Mouse (Mus musculus): Measurements from ENCODE around the gene 4930455H04Rik.

The 4930455H04Rik gene

DNA sequence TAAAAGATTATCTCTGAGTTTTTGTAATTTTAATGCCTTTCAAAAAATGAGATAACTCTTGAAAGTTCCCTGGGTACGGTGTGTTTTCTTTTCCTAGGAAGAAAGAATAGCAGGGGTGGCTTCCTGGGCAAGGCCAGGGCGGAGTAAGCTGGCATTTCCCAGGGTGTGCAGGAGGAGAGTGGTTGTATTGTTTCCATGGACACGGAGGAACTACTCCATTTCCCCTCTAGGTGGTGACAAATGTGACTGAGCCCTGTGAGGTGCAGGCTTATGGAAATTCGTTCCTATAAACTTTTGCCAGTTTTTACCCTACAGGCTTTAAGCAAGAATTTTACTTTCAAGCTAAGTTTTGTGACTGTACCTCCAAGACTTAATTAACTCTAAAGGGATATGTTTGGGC is 1.8 kb upstream of the 4930455H04Rik start:
- in situ Hi-C loops (cut with MboI; ENCODE audit: low sequenced_read_pairs): no loop called here

DNA sequence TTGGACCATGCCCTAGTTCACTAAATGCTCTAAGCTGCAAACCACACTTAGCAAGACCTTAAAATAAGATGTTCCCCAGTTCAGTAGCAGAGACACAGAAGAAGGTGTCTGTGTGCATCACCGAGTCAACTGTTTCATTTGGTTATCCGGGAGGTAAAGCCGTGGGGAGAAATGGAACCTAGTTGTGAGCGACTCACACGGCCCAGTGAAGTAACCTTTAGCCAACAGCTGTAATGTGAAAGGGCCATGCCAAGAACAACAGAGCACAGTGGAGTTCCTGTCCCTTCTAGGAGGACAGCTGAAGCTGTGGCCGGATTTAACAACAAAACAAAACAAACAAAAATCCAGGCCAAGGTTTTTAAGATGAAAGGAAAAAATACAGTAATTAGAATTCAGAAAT is 1.3 kb upstream of the 4930455H04Rik start:
- in situ Hi-C loops (cut with MboI; ENCODE audit: low sequenced_read_pairs): no loop called here

DNA sequence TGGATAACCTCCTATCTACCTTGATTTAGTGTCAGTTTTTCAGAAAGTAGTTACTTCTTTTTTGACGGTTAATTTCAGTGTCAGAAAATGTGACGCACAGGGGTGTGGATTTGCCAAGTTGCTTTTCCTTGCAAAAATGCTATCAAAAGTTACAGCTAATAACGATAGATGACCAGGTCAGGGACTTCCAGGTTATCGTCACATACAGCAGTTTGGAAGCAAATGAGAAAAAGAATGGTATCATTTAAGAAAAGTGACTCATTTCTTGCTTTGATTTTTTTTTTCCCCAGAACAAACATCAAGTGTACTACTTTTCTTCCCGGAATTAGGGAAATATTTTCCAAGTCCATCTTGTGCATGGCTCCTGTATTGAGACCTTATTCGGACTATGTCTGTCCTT is 631 bp upstream of the 4930455H04Rik start:
- in situ Hi-C loops (cut with MboI; ENCODE audit: low sequenced_read_pairs): no loop called here

DNA sequence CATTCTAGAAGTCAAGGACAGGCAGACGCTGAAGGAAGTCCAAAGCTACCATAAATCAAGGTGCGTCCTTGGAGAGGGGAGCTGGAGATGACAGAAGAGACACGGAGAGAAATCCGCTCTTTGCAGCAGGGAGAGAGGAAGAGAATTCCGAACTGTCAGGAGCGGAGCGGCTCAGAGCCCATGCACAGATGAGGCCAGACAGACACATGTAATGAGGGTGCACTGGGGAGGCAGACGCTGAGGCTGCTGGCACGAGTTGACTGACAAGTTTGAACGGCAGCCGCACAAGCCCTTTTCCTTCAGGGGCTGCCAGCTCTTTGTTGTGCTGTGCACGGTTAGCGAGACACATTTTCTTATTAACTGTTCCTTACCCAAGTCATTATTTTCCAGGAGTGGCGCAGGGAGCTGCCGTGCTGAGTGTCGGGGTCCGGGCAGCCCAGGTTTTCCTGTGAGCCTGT is 502 bp downstream of the 4930455H04Rik start, which contains the start of gene Palmd:
Gene Palmd (minus strand): TSS at position 448 of the 458 bp plus-strand sequence.
- in situ Hi-C loops (cut with MboI; ENCODE audit: low sequenced_read_pairs): no loop called here

DNA sequence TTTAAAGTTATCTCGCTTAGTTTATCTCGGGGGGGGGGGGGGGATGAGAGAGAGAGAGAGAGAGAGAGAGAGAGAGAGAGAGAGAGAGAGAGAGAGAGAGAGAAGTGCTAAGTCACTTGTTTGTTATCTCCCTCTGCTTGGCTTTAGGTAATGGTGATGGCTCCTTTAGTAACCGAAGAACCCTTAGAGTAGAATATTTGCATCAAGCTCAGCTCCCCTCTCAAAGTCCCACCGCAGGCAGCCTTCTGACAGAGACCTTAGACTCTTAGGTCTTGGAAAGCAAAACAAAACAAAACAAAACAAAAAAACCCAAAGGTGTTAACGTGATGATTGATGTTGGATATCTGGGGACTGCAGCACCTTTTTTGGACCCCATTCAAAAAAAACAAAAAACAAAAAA is 936 bp downstream of the 4930455H04Rik start:
- in situ Hi-C loops (cut with MboI; ENCODE audit: low sequenced_read_pairs): no loop called here

DNA sequence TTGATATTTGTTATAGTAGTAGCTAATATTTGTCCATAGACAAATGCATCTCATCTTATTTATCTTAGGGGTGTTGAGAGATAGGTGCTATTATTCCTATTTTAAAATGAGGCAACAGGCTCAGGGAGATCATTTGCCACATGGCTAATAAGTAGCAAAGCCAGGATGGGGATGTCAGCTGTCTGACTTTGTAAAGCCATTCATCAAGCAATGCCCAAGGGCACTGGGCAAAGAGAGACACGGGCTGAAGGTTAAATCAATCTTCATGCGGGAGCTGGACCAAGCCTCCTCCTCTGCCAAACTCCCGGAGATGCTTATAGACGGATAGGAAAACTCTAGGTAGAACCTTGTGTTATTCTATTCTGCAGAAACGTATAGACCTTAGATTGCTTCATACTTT is 1.7 kb downstream of the 4930455H04Rik start:
- in situ Hi-C loops (cut with MboI; ENCODE audit: low sequenced_read_pairs): no loop called here

DNA sequence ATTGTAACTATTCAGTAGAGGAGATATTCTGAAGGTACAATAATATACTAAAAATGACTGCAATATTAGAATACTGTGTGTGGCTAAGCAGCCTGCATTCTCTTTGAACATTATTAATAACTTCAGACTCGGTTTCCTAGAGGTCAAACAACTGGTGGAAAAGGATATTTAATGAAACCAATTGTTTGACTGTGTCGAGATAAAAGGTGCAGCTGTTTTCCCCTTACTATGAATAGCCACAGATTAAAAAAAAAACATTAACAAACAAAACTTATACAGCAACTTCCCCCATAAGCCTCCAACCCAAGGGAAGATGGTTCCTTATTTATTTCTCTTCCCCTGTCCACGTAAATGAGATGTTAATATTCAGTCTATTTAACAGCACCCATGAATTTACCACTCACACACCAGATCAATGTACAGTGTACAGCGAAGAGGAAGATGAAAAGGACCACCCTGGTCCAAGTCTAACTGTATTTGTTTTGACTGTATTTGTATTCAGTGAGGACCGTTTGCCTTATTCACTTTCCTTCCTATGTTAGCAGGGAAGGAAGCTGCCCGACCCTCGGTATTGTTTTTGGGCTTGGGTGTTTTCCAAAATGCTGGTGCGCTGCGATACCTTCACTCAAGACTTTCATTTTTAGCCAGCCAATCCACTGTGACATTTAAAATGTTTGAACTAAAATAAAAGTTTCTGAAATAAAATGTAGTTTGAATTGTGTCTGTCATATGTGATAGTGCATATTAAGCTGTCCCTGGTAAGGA is 13.9 kb downstream of the 4930455H04Rik start:
- in situ Hi-C loops (cut with MboI; ENCODE audit: low sequenced_read_pairs): no loop called here

DNA sequence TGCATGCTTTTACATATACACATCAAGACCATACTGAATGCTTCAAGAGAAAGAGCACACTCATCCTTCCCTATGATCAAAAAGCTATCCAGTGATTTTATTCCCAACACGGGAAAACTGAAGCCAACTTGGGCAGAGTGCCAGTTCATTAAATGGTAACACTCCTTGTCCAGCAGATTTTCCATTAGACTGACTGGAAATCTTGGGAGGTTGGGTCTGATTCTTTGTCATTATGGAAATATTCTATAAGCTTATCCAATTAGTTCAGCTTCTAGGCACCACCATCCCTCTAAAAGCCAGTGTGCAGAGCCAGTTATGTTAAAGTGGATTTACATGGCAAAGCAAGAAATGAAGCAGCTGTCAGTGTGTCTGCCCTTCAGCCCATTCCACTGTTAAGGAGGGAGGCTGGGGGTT is 17.0 kb downstream of the 4930455H04Rik start:
- in situ Hi-C loops (cut with MboI; ENCODE audit: low sequenced_read_pairs): no loop called here

DNA sequence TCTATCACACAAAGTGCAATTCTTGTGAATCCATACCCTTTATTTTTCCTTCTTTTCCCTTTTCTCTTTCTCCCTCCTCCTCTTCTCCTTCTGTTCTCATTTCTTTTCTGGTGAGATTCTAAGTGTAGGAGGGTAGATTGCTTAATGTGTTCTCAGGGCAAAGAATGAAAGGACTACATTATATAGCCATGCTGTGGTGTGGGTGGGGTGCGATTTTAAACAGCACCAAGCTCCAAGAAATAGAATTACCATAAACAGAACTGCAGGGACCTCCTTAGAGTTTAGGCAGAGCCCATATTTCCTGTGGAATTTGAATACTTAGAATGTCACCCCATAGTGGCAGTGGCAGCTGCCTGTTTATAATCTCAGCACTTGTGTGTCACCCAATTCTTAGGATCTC is 17.7 kb downstream of the 4930455H04Rik start:
- in situ Hi-C loops (cut with MboI; ENCODE audit: low sequenced_read_pairs): no loop called here

DNA sequence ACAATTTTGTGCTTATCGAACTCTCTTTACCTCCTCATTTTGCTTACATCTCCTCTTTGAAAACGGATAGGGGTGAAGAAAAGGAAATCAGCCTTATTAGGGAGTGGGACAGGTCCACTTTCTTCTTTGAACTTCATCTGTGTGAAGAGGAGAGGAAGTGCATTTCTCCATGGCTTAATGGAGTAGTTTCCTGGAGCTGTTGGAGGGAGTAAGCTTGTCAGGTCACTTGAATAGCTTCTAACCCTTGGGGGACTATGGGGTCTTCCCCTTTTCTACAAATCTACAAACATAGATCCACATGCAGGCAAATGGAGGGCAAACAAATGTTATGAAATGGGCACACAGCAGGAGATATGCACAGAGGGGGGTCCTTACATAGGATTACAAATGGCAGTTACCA is 18.4 kb downstream of the 4930455H04Rik start:
- in situ Hi-C loops (cut with MboI; ENCODE audit: low sequenced_read_pairs): no loop called here

DNA sequence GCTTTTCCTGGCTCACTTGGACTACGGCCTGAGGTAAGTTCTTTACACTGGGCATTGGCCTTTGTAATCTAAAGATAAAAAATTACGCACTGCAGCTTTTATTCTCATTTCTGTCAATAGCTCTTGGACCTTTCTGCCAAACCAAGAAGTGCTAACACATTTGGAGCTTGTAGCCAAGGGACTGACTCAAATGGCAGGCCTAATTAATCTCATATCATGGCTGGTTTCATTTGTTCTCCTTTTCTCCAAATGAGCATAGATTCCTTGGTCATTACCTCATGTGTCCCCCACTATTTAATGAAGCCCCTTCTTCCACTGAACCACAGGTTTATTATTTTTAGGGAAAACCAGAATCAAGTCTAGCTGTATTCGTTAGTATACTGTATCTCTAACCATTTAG is 20.2 kb downstream of the 4930455H04Rik start:
- in situ Hi-C loops (cut with MboI; ENCODE audit: low sequenced_read_pairs): no loop called here

DNA sequence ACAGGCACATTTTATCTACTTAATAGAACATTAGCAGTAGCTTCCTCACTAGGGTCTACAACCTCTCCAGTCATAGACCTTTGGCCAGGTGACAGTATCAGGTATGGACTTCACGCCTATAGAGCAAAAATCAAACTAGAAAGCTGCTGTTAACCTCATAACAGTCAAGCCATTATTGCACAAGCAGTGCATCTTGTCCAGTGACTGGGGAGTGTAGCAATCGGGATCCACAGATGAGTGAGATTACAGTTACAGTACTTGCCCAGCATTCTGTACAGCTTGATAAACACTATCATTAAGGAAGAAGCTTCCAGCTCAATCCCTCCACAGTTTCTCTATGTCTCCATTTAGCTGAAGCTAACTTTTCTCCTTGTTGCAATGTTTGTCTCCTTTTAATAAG is 23.1 kb downstream of the 4930455H04Rik start:
- in situ Hi-C loops (cut with MboI; ENCODE audit: low sequenced_read_pairs): no loop called here

DNA sequence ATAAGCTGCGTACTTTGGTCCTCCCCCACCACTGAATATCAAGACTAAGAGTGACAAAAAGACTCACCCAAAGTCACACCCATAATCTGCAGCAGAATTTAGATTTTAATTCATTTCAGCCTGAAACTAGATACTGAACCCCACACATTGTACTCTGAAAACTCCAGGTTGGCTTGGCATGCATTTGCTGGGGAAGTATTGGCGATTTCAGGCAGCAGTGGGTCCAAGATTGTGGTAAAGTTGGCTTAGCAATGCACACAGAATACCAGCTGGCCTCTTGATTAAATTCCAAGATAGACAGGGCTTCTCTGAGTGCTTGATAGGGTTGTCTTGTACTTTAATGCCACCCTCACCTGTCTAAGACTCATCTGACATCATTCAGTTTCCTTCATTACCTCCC is 24.9 kb downstream of the 4930455H04Rik start:
- in situ Hi-C loops (cut with MboI; ENCODE audit: low sequenced_read_pairs): no loop called here

DNA sequence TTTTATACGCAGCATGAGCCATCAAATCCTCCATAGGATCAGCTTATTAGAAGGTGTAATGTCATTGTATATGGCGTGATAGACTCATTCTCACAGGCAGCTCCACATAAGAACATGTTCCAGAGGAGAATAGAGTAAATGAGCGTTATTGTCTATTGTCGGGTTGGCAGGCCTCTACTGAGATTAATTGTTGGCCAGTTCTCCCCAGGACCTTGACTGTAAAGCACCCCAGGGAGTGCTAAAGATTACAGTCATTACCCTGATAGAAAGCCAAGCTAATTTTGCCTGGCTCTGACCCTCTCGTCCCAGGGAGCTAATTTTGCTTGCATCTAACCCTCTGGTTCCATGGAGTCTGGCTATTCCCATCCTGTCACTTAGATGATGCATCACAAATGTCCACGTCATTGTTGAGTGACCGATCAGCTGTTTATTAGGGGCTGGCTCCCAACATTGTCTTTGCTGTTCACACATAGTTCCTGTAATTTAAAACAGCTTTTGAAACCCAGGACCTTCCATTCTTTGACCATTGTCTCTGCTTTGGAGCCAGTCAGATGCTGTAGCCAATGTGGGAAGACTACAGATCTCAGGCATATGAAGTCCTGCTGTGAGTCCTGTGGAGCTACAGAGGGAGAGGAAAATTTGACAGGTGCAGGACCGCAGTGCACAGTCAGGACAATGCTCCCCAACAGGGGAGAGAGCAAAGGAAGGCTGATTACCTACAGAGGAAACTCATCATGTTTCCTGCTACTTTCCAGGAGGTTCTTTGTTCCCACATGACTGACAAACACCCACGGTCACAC is 33.8 kb downstream of the 4930455H04Rik start:
- in situ Hi-C loops (cut with MboI; ENCODE audit: low sequenced_read_pairs): no loop called here

DNA sequence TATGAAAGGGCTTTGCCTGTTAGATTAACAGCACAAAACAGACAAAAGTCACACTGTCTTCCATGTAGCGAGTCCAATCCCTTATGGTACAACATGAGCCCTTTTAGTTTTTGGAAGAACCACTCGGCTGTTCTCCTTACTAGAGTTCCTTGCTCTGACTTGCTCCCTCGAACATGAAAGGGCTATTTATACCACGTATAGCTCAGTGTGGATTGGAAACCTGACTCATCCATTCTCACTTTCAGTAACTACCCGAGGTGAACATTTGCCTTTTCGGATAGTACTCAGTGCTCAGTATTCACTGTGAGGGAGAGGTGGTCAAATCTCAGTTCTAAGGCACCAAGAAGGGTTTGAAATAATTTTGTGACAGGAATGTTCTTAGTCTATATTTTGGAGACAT is 35.3 kb downstream of the 4930455H04Rik start:
- in situ Hi-C loops (cut with MboI; ENCODE audit: low sequenced_read_pairs): no loop called here

DNA sequence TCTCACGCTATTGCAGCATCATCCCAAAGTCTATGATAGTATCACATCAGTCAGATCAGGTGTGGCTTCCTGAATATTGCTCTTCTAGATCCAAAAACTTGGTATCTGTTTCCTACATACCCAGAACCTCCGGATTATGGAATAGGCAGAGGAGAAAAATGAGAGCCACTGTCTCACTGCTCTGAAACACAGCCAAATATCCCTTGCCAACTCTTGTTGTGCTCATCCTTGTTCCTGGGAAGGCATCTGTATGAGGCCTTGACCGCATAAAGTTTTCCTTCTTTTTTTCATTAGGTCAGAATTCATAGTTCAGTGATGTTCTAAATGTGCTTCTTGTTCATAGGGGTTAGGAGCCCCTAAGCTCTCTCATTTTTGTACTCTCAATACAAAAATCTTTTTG is 38.6 kb downstream of the 4930455H04Rik start:
- in situ Hi-C loops (cut with MboI; ENCODE audit: low sequenced_read_pairs): no loop called here

DNA sequence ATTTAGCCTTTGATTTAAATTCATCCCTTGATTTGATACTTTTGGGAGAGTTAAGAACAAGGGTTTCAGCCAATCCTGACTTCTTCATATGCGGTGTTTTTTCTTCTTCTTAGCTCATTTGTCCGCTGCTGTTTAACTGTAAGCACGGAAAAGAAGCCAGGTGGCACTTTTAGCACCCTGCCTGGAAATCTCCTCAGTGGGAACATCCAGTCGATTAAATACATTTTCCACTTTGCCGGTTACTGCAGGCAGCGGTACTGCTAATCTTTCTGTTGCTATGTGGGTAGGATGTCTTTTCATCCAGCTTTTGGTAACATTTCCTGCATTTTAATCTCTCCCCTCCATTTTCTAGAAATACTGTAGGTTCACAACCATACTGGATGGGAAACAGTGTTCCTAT is 39.3 kb downstream of the 4930455H04Rik start:
- in situ Hi-C loops (cut with MboI; ENCODE audit: low sequenced_read_pairs): no loop called here

DNA sequence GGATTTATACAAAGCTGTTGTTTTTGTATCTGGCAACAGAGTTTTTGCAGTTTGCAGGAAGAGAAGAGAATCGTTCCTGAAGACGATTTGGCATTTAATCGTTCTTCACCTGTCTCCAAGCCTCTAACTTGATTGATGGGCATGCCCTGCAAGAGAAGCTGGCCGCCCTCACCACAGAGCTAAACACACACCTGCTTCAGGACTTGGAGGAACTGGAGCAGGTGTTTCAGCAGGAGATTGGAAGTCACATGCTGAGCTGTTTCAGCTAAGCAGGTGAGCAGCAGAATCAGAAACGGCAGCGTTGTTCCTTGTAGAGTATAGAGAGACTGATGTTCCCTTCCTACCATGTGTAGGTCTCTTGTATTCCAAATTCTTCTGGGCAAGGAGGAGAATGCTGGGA is 42.1 kb downstream of the 4930455H04Rik start:
- in situ Hi-C loops (cut with MboI; ENCODE audit: low sequenced_read_pairs): no loop called here

DNA sequence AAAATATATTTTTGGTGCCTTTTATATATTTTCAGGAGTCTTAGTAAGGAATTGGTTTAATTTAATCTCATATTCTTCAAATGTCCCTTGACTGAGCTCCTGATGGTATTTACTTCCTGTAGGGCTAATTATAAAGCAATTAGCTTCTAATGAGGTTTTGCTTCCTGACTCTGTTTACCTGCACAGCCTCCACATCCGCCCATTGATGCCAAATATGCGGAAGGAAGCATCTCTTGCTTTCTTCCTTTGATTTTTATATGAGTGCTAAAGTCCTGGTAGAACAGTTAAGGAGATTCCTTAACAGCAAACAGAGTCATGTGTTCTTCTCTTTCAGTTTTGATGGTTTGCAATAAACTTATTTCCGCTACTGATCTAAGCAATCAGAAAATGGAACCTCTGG is 52.3 kb downstream of the 4930455H04Rik start:
- in situ Hi-C loops (cut with MboI; ENCODE audit: low sequenced_read_pairs): no loop called here

DNA sequence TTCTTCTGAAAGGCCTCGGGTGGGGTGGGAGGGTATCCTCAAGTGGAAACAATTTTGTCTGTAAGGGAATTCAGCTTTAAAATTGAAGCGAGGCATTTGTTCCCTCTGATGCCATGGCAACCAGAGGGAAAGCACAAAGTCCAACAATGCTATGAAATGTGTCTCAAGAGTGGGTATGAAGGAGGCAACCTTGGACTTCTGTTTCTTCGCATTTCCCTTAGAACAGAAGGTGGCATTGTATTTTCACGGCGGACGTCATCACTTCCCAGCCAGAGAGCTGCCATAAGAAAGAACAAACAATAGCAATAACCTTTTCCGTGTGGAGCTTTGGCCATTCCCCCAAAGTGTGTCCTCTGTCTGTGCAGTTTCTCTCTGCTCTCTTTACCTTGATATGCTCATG is 53.8 kb downstream of the 4930455H04Rik start:
- in situ Hi-C loops (cut with MboI; ENCODE audit: low sequenced_read_pairs): no loop called here

DNA sequence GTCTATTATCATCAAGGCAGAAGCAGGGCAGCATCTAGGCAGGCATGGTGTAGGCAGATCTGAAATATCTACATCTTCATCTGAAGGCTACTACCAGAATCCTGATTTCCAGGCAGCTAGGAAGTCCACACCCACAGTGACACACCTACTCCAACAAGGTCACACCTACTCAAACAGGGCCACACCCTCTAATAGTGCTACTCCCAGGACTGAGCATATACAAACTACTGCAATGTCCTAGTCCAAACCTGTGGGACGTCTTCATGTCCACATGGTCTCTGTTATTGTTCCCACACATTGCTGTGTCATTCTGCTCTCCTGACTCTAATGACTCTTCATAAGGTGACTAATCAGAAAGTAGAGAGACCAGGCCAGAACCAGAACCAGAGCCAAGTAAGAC is 56.0 kb downstream of the 4930455H04Rik start:
- in situ Hi-C loops (cut with MboI; ENCODE audit: low sequenced_read_pairs): no loop called here

DNA sequence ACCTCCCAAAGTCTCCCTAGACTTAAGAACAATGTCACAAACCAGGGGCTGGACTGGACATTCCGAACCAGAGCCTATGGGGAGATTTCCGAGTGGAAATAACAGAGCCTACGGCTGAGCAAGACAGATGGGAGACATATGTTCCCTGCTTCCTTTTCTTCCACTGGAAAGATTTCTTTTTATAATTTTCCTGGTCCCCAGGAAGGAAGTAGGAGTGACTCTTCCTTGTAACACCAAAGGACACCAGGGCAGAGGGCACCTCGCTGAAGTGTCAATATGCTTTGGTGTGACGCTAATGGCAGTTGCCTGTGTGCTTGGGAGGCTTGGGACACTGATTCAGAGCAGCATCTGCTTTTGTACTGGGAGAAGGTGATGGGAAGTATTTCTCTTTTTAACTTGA is 56.5 kb downstream of the 4930455H04Rik start:
- in situ Hi-C loops (cut with MboI; ENCODE audit: low sequenced_read_pairs): no loop called here
